Mouse (Mus musculus): ENCODE data around the gene Ddx23. TPM values are rescaled to one million over a fixed set of nuclear protein-coding genes. Genes with fewer than 3 reads are reported as not detected.
A peak's percentile ranks its signal among the peaks of the same experiment; 100 is the strongest.

The Ddx23 gene
- polyA plus RNA-seq, 1 experiment from 2014 or later, result 17.8 TPM

DNA sequence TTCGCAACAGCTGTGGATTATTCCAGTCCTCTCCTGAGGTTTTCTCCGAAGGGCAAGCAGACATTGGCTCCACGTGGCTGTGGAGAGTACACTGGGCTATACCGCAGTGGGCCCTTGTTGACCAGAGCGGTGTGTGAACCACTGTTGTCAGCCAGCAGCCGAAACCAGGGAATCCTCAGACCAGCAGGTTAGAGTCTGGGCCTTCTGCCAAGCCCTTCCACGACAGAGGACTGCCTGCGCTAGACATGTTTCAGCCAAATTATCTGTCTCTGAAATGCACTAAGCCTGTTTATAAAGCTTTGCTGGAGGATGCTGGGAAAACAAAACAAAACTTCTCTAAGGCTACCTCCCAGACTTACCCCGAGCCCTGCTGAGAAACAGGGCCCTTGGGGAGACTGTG is 48.1 kb downstream of the Ddx23 start:
- no peaks in the 10 kb centered on the region for H3K36me3 ChIP-seq
- H3K9ac ChIP-seq, result no peak overlapping the region
- H3K4me1 ChIP-seq (replicated peaks), result peaks cover 34% of the 10 kb centered on the region
- H3K4me3 ChIP-seq, result no peak overlapping the region
- no peak overlapping the region for H3K4me2 ChIP-seq
- H3K9me3 ChIP-seq (replicated peaks), result no peaks in the 10 kb centered on the region
- ATAC-seq (replicated peaks; ENCODE audit: insufficient number of reproducible peaks, insufficient read depth, low FRiP score, low read depth), result no peak
- no peaks in the 10 kb centered on the region for H3K27me3 ChIP-seq
- peak overlapping the region; percentile 78 for H3K27ac ChIP-seq
- 31% methylated on average over 9 of the region's 9 CpGs for WGBS

DNA sequence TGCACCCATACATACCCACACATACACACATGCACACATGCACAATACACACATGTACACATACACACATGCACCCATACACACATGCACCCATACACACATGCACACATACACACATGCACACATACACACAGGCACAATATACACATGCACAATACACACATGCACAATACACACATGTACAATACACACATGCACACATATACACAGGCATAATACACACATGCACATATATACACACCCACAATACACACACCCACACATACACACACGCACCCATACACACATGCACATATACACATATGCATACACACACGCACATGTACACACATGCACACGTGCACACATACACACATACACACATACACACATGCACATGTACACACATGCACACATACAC is 50.5 kb downstream of the Ddx23 start:
- H3K36me3 ChIP-seq, result no peaks in the 10 kb centered on the region
- no peaks in the 10 kb centered on the region for H3K9me3 ChIP-seq (replicated peaks)
- no peak for ATAC-seq (replicated peaks; ENCODE audit: insufficient number of reproducible peaks, insufficient read depth, low FRiP score, low read depth)
- WGBS, result 95% methylated on average over 3 of the region's 3 CpGs
- H3K9ac ChIP-seq, result no peak overlapping the region
- H3K4me2 ChIP-seq, result no peak overlapping the region
- no peak overlapping the region for H3K27ac ChIP-seq
- H3K27me3 ChIP-seq, result no peaks in the 10 kb centered on the region
- no peak overlapping the region for H3K4me3 ChIP-seq
- H3K4me1 ChIP-seq (replicated peaks), result peaks cover 36% of the 10 kb centered on the region

DNA sequence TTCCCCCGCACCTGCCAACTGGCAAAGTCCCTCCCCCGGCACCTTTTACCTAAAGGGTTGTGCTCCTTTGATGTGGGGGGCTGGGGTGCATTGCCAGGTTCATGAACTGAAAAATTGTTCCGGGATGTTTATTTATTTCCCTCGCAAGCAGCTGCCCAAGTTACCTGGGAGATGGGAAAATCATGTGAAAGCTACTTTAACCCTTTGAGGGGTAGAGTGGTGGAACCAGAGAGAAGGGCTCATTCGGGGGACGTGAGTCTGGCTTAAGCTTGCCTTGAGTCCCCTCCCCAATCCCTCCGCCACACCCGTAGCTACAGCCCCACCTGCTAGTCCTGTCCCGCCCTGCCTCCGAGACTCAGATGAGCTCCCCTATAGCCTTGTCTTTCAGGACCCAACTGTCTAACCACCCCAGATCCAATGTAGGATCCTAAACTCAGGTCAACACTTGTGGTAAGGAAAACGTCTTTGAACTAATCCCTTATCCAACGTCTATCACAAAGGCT is 52.5 kb downstream of the Ddx23 start:
- Histone ChIP-seq H3K4me3 (peak overlapping the region; percentile 65), H3K4me1 (replicated peaks) (peaks cover 36% of the 10 kb centered on the region), H3K9me3 (replicated peaks) (no peaks in the 10 kb centered on the region), H3K27ac (peak overlapping the region; percentile 97), H3K36me3 (no peaks in the 10 kb centered on the region), H3K27me3 (no peaks in the 10 kb centered on the region), H3K9ac (peak overlapping the region; percentile 93), H3K4me2 (peak overlapping the region; percentile 78)
- no peak for ATAC-seq (replicated peaks; ENCODE audit: insufficient number of reproducible peaks, insufficient read depth, low FRiP score, low read depth)
- 7% methylated on average over 12 of the region's 12 CpGs for WGBS

DNA sequence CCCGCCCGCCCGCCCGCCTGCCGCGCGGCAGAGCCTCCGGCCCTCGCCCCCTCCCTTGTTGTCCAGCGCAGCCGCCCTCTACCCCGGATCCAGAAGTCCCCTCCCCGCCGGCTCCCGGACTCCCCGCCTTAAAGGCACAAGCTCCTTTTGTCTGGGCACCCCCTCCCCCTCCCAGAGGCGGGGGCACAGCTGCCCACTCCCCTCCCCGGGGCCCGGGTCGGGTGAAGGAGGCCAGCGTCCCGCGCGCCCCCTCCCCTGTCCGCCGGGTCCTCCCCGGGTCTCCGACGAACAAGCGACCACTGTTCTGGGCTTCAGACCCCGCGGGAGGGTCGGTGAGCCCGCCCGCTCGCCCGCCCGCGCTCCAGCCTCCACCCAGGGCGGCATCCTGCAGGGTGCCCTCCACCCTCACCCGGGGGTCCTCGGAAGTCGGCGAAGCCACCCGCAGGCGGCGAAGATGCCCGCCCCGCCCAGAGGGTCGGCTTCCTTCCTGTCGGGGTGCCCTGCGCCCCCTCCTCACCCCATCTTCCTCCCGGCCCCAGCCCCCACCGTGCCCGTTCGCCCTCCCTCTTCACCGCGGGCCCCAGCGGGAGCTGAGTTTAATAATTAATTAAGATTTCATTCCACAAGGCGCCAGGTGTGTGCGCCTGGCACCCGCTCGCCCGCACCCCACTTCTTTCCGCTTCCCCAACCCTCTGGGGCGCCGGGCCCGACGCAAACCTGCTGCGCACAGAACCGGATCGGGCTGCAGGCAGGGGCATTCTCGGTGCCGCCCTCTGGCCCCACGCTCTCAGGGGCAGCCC is 53.2 kb downstream of the Ddx23 start, which contains the start of gene Adcy6:
Gene Adcy6, minus strand, starts transcription at position 746 of the 800 bp plus-strand sequence.
- Histone ChIP-seq H3K9me3 (replicated peaks) (no peaks in the 10 kb centered on the region), H3K27ac (peak within 1 kb of the TSS; percentile 97), H3K4me1 (replicated peaks) (peaks cover 36% of the 10 kb centered on the region), H3K27me3 (no peaks in the 10 kb centered on the region), H3K4me2 (peak within 1 kb of the TSS; percentile 78), H3K4me3 (peak within 1 kb of the TSS; percentile 65), H3K9ac (peak within 1 kb of the TSS; percentile 93), H3K36me3 (0 out of 2 replicates have a peak, but pooled peaks cover 1% of the 10 kb centered on the region)
- WGBS, result under 1% methylated on average over 65 of the region's 75 CpGs
- ATAC-seq (replicated peaks; ENCODE audit: insufficient number of reproducible peaks, insufficient read depth, low FRiP score, low read depth), result peak; percentile 65

DNA sequence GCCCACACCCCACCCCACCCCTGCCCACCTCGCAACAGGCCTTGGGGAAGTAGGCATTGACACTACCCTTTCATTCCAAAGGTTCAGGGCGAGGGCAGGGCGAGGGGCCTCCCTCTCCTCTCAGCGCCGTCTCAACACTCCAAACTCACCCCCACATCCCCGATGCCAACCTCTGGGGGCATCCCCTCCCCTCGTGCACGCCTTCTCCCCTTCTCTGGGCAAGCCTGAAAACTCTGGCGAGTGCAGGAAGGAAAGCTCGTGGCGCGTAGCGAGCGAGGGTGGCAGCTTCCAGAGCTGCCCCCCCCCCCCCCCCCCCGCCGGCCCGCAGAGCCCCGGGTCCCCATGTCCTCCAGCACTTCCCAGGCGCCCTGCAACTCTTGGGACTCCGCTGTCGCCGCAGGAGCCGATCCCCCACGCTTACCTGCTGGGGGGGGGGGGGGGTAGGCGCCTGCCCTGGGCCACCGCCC is 53.9 kb downstream of the Ddx23 start:
- peak; percentile 7 for ATAC-seq (replicated peaks; ENCODE audit: insufficient number of reproducible peaks, insufficient read depth, low FRiP score, low read depth)
- WGBS, result under 1% methylated on average over 8 of the region's 26 CpGs

DNA sequence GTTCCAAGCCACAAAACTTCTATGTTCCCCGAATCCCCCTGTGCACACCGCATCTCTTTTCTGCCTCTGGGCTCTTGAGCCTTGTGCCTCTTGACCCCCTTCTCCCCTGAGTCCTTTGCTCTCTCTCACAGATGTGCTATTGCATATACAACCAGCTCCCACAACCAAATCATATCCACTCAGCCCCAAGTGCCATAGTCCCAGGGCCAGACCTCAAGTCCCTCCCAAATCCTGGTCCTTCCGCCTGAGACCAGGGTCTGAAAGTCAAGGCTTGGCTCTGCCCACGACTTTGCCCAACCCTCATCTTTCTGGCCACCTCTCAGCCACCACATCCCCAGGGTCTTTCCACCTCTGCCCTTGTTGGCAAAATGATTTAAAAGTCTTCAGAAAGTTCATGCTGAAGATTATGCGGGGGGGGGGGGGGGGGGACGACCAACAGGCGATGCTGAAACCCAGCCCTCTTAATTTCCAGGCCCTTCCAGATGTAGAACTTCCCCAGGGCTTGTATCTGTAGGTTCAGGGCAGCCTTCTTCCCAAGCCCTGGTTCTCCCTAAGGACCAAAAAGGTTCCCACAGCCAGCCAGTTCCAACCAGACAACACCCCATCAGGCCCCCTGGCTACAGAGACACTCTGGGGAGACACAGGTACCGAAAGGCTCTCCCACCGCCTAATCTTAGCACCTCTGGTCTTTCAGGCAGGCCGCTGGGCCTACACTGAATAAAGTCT is 54.5 kb downstream of the Ddx23 start:
- Histone ChIP-seq H3K4me2 (peak overlapping the region; percentile 78), H3K27ac (peak overlapping the region; percentile 97), H3K9me3 (replicated peaks) (no peaks in the 10 kb centered on the region), H3K4me3 (peak overlapping the region; percentile 65), H3K36me3 (peaks cover 12% of the 10 kb centered on the region; the same call in 1 of the 2 replicates), H3K27me3 (no peaks in the 10 kb centered on the region), H3K9ac (peak overlapping the region; percentile 93), H3K4me1 (replicated peaks) (peaks cover 41% of the 10 kb centered on the region)
- WGBS, result 9% methylated on average over 10 of the region's 10 CpGs
- ATAC-seq (replicated peaks; ENCODE audit: insufficient number of reproducible peaks, insufficient read depth, low FRiP score, low read depth), result no peak

More for the DNA sequence above, 53.9 kb downstream of the Ddx23 start:
- Histone ChIP-seq H3K4me1 (replicated peaks) (peaks cover 36% of the 10 kb centered on the region), H3K27ac (peak overlapping the region; percentile 97), H3K9me3 (replicated peaks) (no peaks in the 10 kb centered on the region), H3K9ac (peak overlapping the region; percentile 93), H3K27me3 (no peaks in the 10 kb centered on the region), H3K4me2 (peak overlapping the region; percentile 78), H3K4me3 (peak overlapping the region; percentile 65), H3K36me3 (peaks cover 6% of the 10 kb centered on the region; the same call in 1 of the 2 replicates)

DNA sequence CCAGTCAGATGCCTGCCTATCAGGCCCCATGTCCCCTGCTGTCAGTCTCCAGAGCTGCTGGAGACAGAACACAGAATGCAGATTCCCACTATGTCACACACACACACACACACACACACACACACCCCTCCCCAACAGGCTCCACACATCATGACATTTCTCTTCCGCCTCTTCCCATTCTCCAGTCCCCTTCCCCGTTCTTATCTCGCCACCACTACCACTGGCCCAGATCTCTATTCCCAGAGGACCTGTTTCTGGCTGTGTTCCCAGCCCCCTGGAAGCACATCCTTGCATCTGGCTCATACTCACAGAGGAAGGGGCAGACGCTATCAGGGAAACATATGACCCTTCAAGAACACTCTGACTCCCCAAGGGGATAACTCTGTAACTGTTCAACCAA is 55.1 kb downstream of the Ddx23 start:
- peak; percentile 78 for ATAC-seq (replicated peaks; ENCODE audit: insufficient number of reproducible peaks, insufficient read depth, low FRiP score, low read depth)
- H3K4me2 ChIP-seq, result peak overlapping the region; percentile 78
- H3K4me1 ChIP-seq (replicated peaks), result peaks cover 48% of the 10 kb centered on the region
- 6% methylated on average over 4 of the region's 4 CpGs for WGBS
- H3K27me3 ChIP-seq, result no peaks in the 10 kb centered on the region
- no peaks in the 10 kb centered on the region for H3K9me3 ChIP-seq (replicated peaks)
- H3K36me3 ChIP-seq, result peaks cover 13% of the 10 kb centered on the region; the same call in 1 of the 2 replicates
- H3K4me3 ChIP-seq, result peak overlapping the region; percentile 65
- H3K27ac ChIP-seq, result peak overlapping the region; percentile 97
- peak overlapping the region; percentile 93 for H3K9ac ChIP-seq

DNA sequence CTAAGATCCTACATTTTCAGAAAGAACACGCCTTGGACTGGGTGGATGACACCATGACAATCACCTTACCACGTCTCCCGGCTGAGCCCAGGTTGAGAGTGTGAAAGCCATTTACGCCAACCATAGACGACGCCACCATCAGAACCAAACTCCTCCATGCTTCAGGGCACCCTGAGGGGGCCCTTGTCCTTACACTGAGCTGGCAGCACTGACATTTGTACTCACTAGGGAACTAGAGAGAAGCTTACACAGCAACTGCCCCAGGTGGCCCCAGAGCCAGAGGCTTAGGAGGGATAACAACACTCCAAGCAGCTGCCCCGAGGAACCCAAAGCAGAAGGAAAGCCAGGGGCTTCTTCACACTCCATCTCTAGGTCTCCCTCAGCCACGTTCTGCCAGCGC is 56.0 kb downstream of the Ddx23 start:
- WGBS, result 31% methylated on average over 9 of the region's 9 CpGs
- no peaks in the 10 kb centered on the region for H3K9me3 ChIP-seq (replicated peaks)
- peak overlapping the region; percentile 97 for H3K27ac ChIP-seq
- H3K4me2 ChIP-seq, result peak overlapping the region; percentile 78
- H3K4me1 ChIP-seq (replicated peaks), result peaks cover 55% of the 10 kb centered on the region
- no peaks in the 10 kb centered on the region for H3K27me3 ChIP-seq
- no peak for ATAC-seq (replicated peaks; ENCODE audit: insufficient number of reproducible peaks, insufficient read depth, low FRiP score, low read depth)
- peak overlapping the region; percentile 53 for H3K9ac ChIP-seq
- H3K4me3 ChIP-seq, result peak overlapping the region; percentile 65
- H3K36me3 ChIP-seq, result peaks cover 13% of the 10 kb centered on the region; the same call in 1 of the 2 replicates

DNA sequence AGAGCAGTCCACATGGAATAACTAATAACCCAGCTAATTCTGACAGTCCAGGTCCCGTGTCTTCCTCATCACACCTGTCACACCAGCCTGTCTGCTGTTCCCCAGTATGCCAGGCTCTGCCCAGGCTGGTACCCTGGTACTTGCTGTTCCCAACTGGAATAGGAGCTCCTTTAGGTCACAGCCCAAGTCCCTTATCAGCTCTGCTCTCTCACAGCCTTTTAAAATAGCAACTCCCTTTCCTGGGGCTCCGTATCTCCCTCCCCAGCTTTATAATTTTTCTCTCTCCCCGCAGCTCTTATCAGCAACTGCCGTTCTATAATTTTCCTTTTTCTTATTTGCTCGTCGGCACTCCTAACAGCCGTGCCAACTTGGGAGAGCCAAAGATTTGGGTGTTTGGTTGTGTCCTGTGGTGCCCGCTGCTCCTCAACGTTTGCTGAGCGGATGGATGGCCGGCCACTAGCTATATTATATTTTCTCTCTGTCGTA is 56.6 kb downstream of the Ddx23 start:
- H3K9me3 ChIP-seq (replicated peaks), result no peaks in the 10 kb centered on the region
- H3K36me3 ChIP-seq, result peaks cover 13% of the 10 kb centered on the region; the same call in 1 of the 2 replicates
- H3K9ac ChIP-seq, result peak overlapping the region; percentile 53
- WGBS, result 22% methylated on average over 12 of the region's 12 CpGs
- peak overlapping the region; percentile 97 for H3K27ac ChIP-seq
- H3K4me1 ChIP-seq (replicated peaks), result peaks cover 62% of the 10 kb centered on the region
- no peaks in the 10 kb centered on the region for H3K27me3 ChIP-seq
- H3K4me3 ChIP-seq, result peak overlapping the region; percentile 65
- peak overlapping the region; percentile 78 for H3K4me2 ChIP-seq
- ATAC-seq (replicated peaks; ENCODE audit: insufficient number of reproducible peaks, insufficient read depth, low FRiP score, low read depth), result no peak; the same call in 1 of the 2 replicates

DNA sequence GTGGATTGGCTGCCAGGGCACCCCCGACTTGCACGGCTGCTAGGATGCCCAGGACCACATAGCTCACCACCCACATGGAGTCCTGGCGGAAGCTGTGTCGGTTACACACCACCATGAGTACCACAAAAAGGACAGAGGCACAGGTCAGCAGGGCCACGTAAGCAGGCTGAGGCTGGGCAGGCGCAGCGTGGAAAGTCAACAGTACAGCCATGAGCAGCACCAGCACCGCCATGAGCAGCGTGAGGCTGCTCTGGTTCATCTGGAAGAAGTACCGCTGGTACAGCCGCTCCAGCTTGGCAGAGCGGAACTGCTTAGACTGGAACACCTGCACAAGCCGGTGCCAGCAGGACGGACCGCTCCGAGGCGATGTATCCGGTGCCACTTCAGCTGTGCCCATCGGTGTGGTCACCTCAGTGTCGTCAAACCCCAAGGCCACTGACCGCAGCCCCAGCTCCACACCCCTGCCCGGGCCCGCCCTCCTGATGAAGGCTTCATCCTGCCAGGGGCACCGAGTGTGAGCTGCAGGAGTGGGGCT is 58.6 kb downstream of the Ddx23 start:
- ATAC-seq (replicated peaks; ENCODE audit: insufficient number of reproducible peaks, insufficient read depth, low FRiP score, low read depth), result no peak
- H3K27me3 ChIP-seq, result no peaks in the 10 kb centered on the region
- peak overlapping the region; percentile 28; the same call in 1 of the 2 replicates for H3K9ac ChIP-seq
- peak overlapping the region; percentile 78 for H3K4me2 ChIP-seq
- peak overlapping the region; percentile 97 for H3K27ac ChIP-seq
- peaks cover 32% of the 10 kb centered on the region for H3K36me3 ChIP-seq
- peaks cover 76% of the 10 kb centered on the region for H3K4me1 ChIP-seq (replicated peaks)
- peak overlapping the region; percentile 65 for H3K4me3 ChIP-seq
- H3K9me3 ChIP-seq (replicated peaks), result no peaks in the 10 kb centered on the region
- 83% methylated on average over 24 of the region's 24 CpGs for WGBS
